Mouse (Mus musculus) myocyte (in vitro differentiated cells): ENCODE data around the gene H2-M10.6.

Source experiments
- MYOD1 ChIP-seq, 3 experiments: IDR thresholded peaks; one replicate each; pipeline ENCODE4 v1.6.1; 2011; ENCODE audit warnings: control low read depth in 2 of 3, low read depth in 2 of 3, mild to moderate bottlenecking in 2 of 3, moderate library complexity in 1 of 3; ENCODE audit not compliant: insufficient read length in 2 of 3, control insufficient read depth in 1 of 3
- POLR2A ChIP-seq: IDR thresholded peaks from one replicate; pipeline ENCODE4 v1.6.1; 2011; ENCODE audit warnings: low read depth, mild to moderate bottlenecking, control low read depth, moderate library complexity; ENCODE audit not compliant: insufficient read length
- TCF12 ChIP-seq: IDR thresholded peaks from one replicate; pipeline ENCODE4 v1.6.1; 2011; ENCODE audit warnings: mild to moderate bottlenecking, control low read depth; ENCODE audit not compliant: poor library complexity, insufficient read depth, severe bottlenecking

DNA sequence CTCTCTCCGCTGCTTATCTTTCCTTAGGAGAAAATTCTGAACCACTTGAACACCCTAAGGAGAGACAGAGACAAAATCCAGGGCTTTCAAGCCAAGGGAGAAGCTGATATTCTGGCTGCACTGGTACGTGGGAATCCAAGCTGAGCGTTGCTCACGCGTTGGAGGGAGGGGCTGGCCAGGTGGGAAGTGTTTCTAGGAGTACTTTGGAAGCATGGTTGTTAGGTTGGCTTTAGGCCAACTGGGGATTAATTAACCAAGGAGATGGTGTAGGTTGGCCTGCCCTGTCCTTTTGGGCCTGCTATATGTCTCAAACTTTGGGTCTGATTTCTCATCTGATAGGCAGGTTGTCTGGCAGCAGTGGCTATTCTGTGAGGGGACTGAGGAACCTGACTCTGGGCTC is 39.2 kb downstream of the H2-M10.6 start:
- TF ChIP-seq POLR2A = no peak
- no peak for TF ChIP-seq MYOD1 (IDR thresholded peaks at IDR 0.05; ENCODE audit: control insufficient read depth in 1 of 3, insufficient read length in 2 of 3, low read depth in 2 of 3)
- TF ChIP-seq TCF12 = no peak
